Mouse (Mus musculus): ENCODE data around the gene Ndufaf2.

DNA sequence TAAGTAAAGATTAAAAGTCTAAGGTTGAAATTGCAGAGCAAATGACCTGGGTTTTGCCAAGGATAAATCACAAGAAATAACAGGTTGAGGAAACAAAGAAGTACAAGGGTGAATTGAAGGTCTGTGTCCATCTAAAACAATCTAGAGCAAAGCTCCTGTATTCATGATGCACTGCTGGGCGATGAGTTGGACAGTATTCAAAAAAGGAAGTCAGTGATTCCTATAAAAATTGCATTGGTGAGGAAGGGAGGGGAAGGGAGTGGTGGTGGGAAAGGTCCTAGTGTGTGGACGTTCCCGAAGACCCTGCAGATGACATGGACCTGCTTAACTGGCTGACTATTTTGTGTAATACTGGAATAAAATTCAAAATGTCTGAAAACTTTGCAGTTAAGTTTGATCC, 6.2 kb upstream of the Ndufaf2 start:
- no peak for TF ChIP-seq MXI1 (IDR thresholded peaks at IDR 0.05; ENCODE audit: low read depth, low read length)
- no peak for TF ChIP-seq KAT2A (IDR thresholded peaks at IDR 0.05; ENCODE audit: insufficient replicate concordance, low read length)
- no peak for TF ChIP-seq RAD21 (IDR thresholded peaks at IDR 0.05; ENCODE audit: low read depth, low read length)
- no peak for TF ChIP-seq CTCF (conservative IDR thresholded peaks at IDR 0.05 in 1 of 2, IDR thresholded peaks at IDR 0.05 in 1 of 2; ENCODE audit: low read depth in 2 of 2, low read length in 2 of 2)
- no peak for TF ChIP-seq NELFE (IDR thresholded peaks at IDR 0.05; ENCODE audit: low read depth, low read length)
- no peak for TF ChIP-seq JUND (conservative IDR thresholded peaks at IDR 0.05; ENCODE audit: low read depth, low read length)
- TF ChIP-seq RCOR1 (conservative IDR thresholded peaks at IDR 0.05; ENCODE audit: low read depth, low read length): no peak
- no peak for TF ChIP-seq POLR2A (IDR thresholded peaks at IDR 0.05; ENCODE audit: low read depth, low read length)
- TF ChIP-seq GABPA (IDR thresholded peaks at IDR 0.05; ENCODE audit: insufficient replicate concordance, low read depth, low read length): no peak
- TF ChIP-seq ELF1 (IDR thresholded peaks at IDR 0.05; ENCODE audit: low read depth, low read length): no peak

Measured in CH12.LX (cell line).